Mouse (Mus musculus) left cerebral cortex, postnatal 14 days (tissue): Measurements from ENCODE around the gene Lep. TPM values are rescaled to one million over a fixed set of nuclear protein-coding genes. Genes with fewer than 3 reads are reported as not detected.

Source experiments
- DNase-seq, 2 experiments: peaks; one replicate each; pipeline ENCODE4 v3.0.0; 2021 to 2022; ENCODE audit warnings: low spot score in 2 of 2, mixed read lengths in 1 of 2
- intact Hi-C: fragments of 180-260 bp; cut with DNase I; formaldehyde crosslinking; loops from one replicate; pipeline ENCODE4 v1.15.1; 2025
- long read RNA-seq, 2 experiments: library from polyadenylated mRNA; stranded (forward); transcript quantifications; one replicate each; pipeline ENCODE4 v2.0.0; 2021
- total RNA-seq, 2 experiments: library from RNA; stranded (reverse); gene quantifications; 2 replicates each; pipeline ENCODE4 v1.2.3; 2021

The Lep gene
- not detected for total RNA-seq
- long read RNA-seq, experiment 1, result 0 reads
- long read RNA-seq, experiment 2, result 0 reads

- intact Hi-C loops, result no loop called here
- no peak for DNase-seq
These were observed at the start of gene Lep for GRCm38 (mm10) chr6:29059846-29060685. TSS of gene Lep (plus strand) at chr6:29060220.

GRCm38 (mm10) chr6:29011651-29012050, 48.4 kb upstream of the Lep start:
- no peak for DNase-seq
- intact Hi-C loops, result no loop called here

- intact Hi-C loops, result no loop called here
- no peak for DNase-seq
These were observed 46.8 kb upstream of the Lep start for GRCm38 (mm10) chr6:29013216-29013615.

GRCm38 (mm10) chr6:29016891-29017412, 43.1 kb upstream of the Lep start:
- intact Hi-C loops, result no loop called here
- peak in 1 of 2 experiments; percentile 38 for DNase-seq

- intact Hi-C loops, result loop anchor here (5.0 kb wide), 1 partner anchor 183 kb away; no protein-coding TSS in a partner anchor
- no peak for DNase-seq
These were observed 40.0 kb upstream of the Lep start for GRCm38 (mm10) chr6:29019756-29020720.

GRCm38 (mm10) chr6:29020937-29021336, 39.1 kb upstream of the Lep start:
- DNase-seq, result no peak
- intact Hi-C loops, result loop anchor here (5.0 kb wide), 1 partner anchor 184 kb away; no protein-coding TSS in a partner anchor

GRCm38 (mm10) chr6:29021501-29021900, 38.5 kb upstream of the Lep start:
- intact Hi-C loops, result loop anchor here (5.0 kb wide), 1 partner anchor 184 kb away; no protein-coding TSS in a partner anchor
- DNase-seq, result no peak

- intact Hi-C loops, result loop anchor here (5.0 kb wide), 1 partner anchor 185 kb away; no protein-coding TSS in a partner anchor
- no peak for DNase-seq
These were observed 37.9 kb upstream of the Lep start for GRCm38 (mm10) chr6:29022115-29022514.

GRCm38 (mm10) chr6:29023206-29023967, 36.6 kb upstream of the Lep start:
- peak; percentile 69 to 72 for DNase-seq
- intact Hi-C loops, result loop anchor here (5.0 kb wide), 1 partner anchor 186 kb away; no protein-coding TSS in a partner anchor

- DNase-seq, result peak; percentile 42 to 76
- intact Hi-C loops, result loop anchor here (1.0 to 5.0 kb wide), 3 partner anchors 75 to 491 kb away; no protein-coding TSS in a partner anchor
These were observed 36.0 kb upstream of the Lep start for GRCm38 (mm10) chr6:29024000-29024417.

- no peak for DNase-seq
- intact Hi-C loops, result loop anchor here (2.0 to 5.0 kb wide), 2 partner anchors 116 to 493 kb away; no protein-coding TSS in a partner anchor
These were observed 34.1 kb upstream of the Lep start for GRCm38 (mm10) chr6:29025796-29026482.

- no peak for DNase-seq
- intact Hi-C loops, result loop anchor here (5.0 kb wide), 1 partner anchor 116 kb away; no protein-coding TSS in a partner anchor
These were observed 33.3 kb upstream of the Lep start for GRCm38 (mm10) chr6:29026766-29027165.

GRCm38 (mm10) chr6:29028129-29028528, 31.9 kb upstream of the Lep start:
- DNase-seq, result no peak
- intact Hi-C loops, result loop anchor here (5.0 kb wide), 1 partner anchor 114 kb away; no protein-coding TSS in a partner anchor

GRCm38 (mm10) chr6:29029521-29029920, 30.5 kb upstream of the Lep start:
- DNase-seq, result no peak
- intact Hi-C loops, result loop anchor here (5.0 kb wide), 1 partner anchor 113 kb away; no protein-coding TSS in a partner anchor

GRCm38 (mm10) chr6:29031216-29031615, 28.8 kb upstream of the Lep start:
- intact Hi-C loops, result no loop called here

GRCm38 (mm10) chr6:29031704-29032310, 28.2 kb upstream of the Lep start:
- no peak for DNase-seq
- intact Hi-C loops, result no loop called here

More at GRCm38 (mm10) chr6:29031216-29031615, 28.8 kb upstream of the Lep start:
- DNase-seq, result peak in 1 of 2 experiments; percentile 47

- DNase-seq, result no peak
These were observed 27.6 kb upstream of the Lep start for GRCm38 (mm10) chr6:29032411-29032810.

More at GRCm38 (mm10) chr6:29032411-29032810, 27.6 kb upstream of the Lep start:
- intact Hi-C loops, result no loop called here
